Mouse (Mus musculus) adrenal gland, adult 18-20 months (tissue): ENCODE measurements around the gene Rnf10. TPM values are rescaled to one million over a fixed set of nuclear protein-coding genes. Genes with fewer than 3 reads are reported as not detected.

Experiments
- DNase-seq, 2 experiments: peaks; one replicate each; pipeline ENCODE4 v3.0.0; 2021 to 2022; ENCODE audit warnings: low spot score in 2 of 2
- total RNA-seq, 2 experiments: library from RNA; stranded (reverse); gene quantifications; 1 replicate in 1 of 2; 2 replicates in 1 of 2; pipeline ENCODE4 v1.2.3; 2021

Rnf10 gene
- total RNA-seq, 2 experiments from 2014 or later, result 224 to 268 TPM

DNA sequence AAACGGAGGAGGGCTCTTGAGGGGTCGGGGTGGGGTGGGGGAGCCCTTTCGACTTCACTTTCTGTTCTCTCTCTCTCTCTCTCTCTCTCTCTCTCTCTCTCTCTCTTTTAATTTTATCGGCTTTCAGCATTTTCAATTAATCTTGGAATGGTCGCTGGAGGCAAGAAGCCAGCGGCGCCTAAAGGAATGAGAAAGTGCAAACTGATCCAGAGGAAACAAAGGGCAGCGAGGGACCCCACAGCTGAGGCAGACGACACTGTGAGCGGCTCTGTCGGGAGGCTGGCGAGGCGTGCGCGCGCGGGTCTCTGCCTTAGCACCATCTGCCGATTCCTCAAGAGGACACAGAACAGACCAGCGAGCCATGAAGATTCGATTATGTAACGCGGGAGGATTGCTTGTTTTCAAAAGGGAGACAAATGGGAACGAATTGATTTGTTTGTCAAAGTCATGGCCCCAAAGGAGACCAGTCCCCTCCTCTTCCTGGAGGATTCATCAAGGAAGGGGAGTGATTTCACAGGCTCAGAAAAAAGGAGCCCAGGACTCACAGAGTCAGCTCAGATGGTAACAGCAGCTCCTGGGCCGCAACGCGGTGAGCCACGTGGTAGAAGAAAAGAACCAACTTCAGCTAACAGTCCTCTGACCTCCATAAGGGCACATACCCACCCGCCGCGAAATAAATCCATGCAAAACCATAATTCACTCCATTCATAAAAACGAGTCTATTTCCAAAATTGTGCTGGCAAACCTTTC lies 68.0 kb downstream of the Rnf10 start:
- no peak for DNase-seq

DNA sequence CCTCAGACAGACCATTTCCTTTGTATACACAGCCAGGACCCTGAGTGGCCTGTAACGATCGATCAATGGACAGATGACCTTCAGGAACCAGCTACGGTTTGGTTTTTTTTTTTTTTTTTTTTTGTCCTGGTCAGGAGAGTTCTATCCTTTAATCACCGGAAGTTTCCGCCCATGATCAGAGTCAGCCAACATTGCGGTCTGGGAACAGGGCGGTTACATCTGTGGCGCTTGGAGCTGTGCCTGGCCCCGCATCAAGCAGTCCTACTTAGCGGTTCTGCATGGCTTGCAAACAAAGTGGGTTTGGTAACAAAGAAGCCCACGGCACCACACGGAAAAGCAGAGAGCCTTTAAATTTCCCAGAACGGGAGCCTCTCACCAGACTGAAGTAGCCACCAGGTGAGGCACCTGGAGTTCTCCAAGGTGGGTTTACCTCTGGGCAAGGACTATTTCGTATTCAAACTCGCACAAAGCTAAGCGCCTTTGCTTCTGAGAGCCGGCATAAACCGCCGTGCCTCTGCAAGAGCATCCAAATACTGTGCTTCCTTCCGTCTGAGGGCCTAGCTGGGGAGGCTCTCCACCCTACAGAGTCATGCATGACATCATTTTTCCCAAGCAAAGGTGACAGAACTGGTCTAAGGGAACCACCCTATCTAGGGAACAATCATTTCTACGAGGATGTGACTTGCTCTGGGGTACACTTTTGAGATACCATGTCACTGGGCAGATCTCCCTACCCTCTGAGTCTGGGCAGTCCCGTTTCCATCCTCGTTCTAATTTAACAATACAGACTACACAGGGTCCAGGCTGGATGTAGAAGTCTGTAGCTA lies 68.8 kb downstream of the Rnf10 start:
- DNase-seq, result no peak

DNA sequence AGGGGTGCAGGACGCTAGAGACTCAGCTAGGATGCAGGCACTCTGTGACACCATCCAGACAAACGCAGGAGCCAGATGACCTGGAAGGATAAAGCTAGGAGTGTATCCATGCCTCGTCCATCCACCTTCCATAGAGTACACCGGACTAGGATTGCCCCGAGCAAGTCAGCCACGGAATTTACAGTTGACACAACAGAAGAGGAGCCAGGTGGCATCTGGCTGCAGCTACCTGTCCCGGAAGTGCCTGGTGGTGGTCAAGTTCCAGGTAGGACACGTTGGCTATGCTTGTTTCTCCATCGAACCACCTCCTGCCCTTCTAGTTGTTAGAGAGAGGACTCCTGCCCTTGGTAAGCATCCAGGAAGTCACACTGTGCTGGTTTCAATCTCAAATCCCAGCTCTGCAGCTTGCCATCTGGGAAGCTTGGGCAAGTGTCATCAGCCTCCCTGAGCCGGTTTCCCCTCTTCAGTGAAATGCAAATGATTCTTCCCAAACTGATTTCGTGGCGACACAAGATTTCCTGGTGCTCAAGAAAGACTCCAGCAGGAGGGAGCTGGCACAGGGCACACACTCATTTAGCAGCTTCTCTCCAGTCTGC lies 78.0 kb downstream of the Rnf10 start:
- no peak for DNase-seq

DNA sequence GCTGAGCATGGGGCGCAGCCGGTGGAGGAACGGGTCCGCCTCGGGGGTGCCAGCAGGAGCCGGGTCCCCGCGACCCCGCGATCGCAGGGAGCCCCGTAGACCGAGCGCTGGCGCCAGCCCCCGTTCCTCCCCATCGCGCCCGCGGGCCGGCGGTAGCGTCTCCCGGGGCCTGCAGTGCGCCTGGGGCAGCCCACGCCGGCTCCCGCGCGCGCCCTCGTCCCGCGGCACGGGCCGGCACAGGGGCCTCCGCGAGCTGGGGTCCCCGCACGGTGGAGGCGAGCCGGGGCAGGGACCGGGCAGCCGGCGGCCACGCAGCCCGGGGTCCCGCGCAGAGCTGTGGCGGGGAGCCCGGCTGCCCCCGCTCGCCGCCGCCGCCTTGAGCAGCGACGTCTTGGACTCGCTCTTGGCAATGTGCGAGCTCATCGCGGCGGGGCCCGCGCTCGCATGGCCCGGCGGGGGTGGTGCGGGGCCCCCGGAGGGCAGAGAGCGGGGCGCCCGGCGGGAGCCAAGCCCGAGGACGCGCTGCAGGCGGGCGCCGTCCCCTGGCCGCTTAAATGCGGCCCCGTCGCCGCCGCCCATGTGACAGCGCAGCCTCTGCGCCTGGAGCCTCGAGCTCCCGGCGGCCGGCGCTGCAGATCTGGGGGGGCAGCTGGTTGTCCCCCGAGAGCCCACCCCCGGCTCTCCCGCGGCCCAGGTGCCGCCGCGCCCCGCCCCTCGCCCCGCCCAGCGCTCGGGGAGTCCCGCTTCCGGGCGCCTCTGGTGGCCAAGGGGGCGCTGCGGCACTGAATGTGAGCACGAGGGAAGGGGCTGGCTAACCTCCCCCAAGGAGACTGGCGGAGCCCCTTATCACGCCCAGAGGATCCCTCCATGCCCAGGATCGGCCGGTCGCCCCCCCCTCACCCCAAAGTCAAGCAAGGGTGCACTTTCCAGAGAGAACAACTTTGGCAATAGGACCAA lies 78.8 kb downstream of the Rnf10 start, which contains the start of gene Cabp1:
Cabp1 (minus strand) TSS at position 713 of the 957 bp plus-strand sequence.
- DNase-seq, result peak; percentile 54 to 63

DNA sequence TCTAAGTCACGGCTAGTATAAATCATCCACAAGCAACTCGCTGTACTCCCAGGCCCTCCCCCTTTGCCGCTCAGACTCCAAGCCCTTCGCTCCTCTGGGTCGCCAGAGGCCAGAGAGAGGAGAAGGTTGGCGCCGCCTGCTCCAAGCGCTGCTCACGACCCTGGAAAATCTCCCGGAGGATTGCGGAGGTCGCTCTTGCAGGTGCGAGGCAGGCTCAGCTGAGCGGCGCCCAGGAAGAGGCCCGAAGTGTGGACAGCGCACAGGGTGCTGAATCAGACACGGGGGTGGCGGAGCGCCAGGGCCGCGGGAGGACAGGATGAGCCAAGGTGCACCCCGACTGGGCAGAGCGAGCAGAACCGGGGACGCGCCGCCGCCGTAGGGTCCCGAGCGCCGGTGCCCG lies 79.5 kb downstream of the Rnf10 start:
- peak; percentile 69 to 81 for DNase-seq

DNA sequence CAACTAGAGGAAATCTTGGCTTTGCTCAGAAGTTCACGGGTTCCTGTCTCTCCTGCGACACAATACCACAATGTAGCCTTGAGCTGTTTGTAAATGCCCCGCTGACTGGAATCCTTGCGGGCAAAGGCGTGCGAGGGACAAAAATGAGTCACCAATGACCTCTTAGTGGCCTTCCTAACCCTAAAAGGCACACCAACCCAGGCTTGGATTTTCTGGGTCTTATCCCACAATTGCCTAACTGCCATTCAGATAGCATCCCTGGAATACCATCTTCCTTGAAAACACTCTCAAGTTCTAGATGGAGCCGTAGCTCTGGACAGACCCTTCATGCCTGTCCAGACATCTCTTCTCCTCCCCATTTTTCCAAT lies 79.9 kb downstream of the Rnf10 start:
- no peak for DNase-seq

DNA sequence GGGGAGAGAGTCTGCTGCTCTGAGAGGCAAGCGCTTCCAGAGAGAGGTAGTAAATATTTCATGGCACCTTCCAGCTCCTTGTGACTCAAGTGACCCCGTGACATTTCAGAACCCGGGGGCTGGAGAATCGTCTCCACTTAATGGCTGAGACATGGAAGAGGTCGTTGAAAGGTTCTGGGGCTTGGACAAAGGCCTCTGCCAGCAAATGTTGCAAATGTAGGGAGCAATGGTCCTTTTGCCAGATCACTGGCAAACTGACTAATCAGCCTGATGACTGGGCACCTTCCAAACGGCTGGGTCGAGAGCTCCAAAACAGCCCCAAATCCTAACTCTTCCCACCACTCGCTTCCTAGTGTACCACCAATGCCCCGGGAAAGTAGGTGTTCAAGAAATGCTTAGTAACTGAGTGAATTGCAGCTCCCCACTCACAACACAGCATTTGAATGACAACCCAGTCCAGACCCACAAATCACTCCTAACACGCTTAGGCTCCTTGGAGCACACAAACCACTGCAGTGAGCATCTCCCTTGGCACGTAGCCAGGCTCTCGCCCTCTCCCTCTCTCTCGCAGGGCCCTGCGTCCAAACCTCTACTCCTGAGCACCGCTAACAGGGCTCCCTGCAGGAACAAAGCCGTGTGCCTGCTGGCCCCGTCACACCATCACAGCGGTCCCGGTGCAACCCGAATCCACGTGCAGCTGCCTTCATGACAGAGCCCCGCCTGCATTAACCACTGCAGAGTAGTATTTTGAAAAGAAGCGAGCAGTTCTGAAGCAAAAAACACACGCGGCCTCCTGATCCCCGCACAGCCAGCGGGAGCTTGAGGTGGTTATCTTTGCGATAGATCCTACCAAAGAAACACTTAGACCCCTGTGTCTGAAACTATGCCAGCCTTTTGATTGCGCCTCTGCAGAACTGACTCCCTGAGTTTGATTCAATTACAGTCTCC lies 80.5 kb downstream of the Rnf10 start:
- no peak for DNase-seq

Other genes with a start within 250 kb of the Rnf10 start
- gene Gm10401, start 174.6 kb downstream of the Rnf10 start, total RNA-seq, result not detected
- gene Acads, start 153.6 kb downstream of the Rnf10 start, total RNA-seq, result 100 to 1,000 TPM; 211 to 251 TPM
- gene Unc119b, start 137.9 kb downstream of the Rnf10 start, total RNA-seq, result 10 to 100 TPM; 36.6 to 46.1 TPM
- gene Mlec, start 114.7 kb downstream of the Rnf10 start, total RNA-seq, result 100 to 1,000 TPM; 173 to 221 TPM
- 10 to 100 TPM; 28.4 to 34.3 TPM for gene Cabp1, start 78.5 kb downstream of the Rnf10 start, total RNA-seq
- gene Pop5, start 37.1 kb downstream of the Rnf10 start, total RNA-seq, result 10 to 100 TPM; 71.6 to 84.6 TPM
- 10 to 100 TPM; 58.6 to 75.8 TPM for gene Coq5, start 6.8 kb upstream of the Rnf10 start, total RNA-seq
- 100 to 1,000 TPM; 268 to 338 TPM for gene Dynll1, start 28.1 kb upstream of the Rnf10 start, total RNA-seq
- gene Srsf9, start 54.3 kb upstream of the Rnf10 start, total RNA-seq, result 10 to 100 TPM; 67.0 to 70.1 TPM
- gene Gatc, start 68.3 kb upstream of the Rnf10 start, total RNA-seq, result 10 to 100 TPM; 18.3 to 22.5 TPM
- gene Triap1, start 68.3 kb upstream of the Rnf10 start, total RNA-seq, result 10 to 100 TPM; 29.5 to 48.1 TPM
- 1,000 to 10,000 TPM; 1,252 to 1,785 TPM for gene Cox6a1, start 76.1 kb upstream of the Rnf10 start, total RNA-seq
- gene Msi1, start 156.7 kb upstream of the Rnf10 start, total RNA-seq, result 10 to 100 TPM; 12.4 to 20.8 TPM
- gene Pla2g1b, start 193.4 kb upstream of the Rnf10 start, total RNA-seq, result not detected
- 10 to 100 TPM; 18.1 to 21.2 TPM for gene Sirt4, start 211.8 kb upstream of the Rnf10 start, total RNA-seq
- gene Pxn, start 233.8 kb upstream of the Rnf10 start, total RNA-seq, result 10 to 100 TPM; 34.1 to 42.2 TPM